Mouse (Mus musculus): ENCODE results near the gene Wwox.

DNA sequence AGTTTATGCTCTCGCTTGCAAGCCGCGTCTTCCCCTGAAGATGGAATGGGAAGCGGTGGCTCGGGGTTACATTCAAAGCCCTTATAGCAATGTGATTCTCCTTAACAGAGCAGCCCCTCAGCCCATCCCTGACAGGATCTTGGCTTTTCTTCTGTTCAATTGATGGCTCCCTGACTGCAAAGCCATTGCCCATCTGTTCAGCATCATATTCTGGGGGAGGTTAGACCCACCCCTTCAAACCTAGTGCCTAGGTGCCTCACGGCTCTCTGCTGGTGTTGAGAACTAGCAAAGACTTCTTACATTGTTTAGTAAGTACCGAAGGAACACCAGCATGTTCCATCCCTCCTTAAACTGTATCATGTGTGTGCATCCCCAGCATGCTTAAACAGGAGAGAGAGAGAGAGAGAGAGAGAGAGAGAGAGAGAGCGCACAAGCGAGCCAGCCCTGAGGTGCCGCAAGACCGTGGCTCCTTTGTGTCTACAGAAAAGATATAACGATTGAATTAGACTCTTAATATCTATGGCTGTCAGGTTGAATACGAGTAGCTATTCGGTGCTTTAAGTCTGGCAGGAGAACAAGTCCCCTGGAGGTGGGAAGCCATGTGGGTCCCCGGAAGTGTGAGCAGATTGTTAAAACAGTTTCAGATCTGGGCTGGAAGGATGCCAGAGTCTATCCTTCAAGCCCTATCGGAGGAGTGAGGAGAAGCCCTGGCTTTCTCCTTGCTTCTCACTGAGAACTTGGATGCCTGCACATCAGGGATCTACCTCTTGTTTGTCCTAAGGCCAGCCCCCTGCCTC is 450.3 kb downstream of the Wwox start:
- TF ChIP-seq CTCF (IDR thresholded peaks at IDR 0.05; ENCODE audit: control insufficient read depth, insufficient read depth, insufficient replicate concordance, low read depth, low read length): no peak
- no peak for TF ChIP-seq POLR2A (IDR thresholded peaks at IDR 0.05; ENCODE audit: control insufficient read depth, low read depth, low read length)
